Mouse (Mus musculus) stomach, postnatal 0 days (tissue): ENCODE measurements around the gene Scn8a.

Experiments
- CTCF ChIP-seq: IDR thresholded peaks from 2 replicates; pipeline ENCODE4 v1.5.1; 2016; ENCODE audit warnings: antibody characterized with exemption, low read depth, mild to moderate bottlenecking, moderate library complexity
- EP300 ChIP-seq: optimal IDR thresholded peaks from 2 replicates; pipeline ENCODE3; 2016; ENCODE audit warnings: antibody characterized with exemption

- TF ChIP-seq CTCF (no peak), EP300 (no peak)
These were observed 134.9 kb downstream of the Scn8a start for GRCm38 (mm10) chr15:101004538-101004937.
